Mouse (Mus musculus): ENCODE data around the gene Gm49388. TPM values are rescaled to one million over a fixed set of nuclear protein-coding genes. Genes with fewer than 3 reads are reported as not detected.
A peak's percentile ranks its signal among the peaks of the same experiment; 100 is the strongest.

The Gm49388 gene
- polyA plus RNA-seq, 1 experiment: not detected

GRCm38 (mm10) chr7:127840886-127841285 is 55.5 kb downstream of the Gm49388 start:
- WGBS: 2% methylated on average over 15 of the region's 15 CpGs
- TF ChIP-seq POLR2A (IDR thresholded peaks at IDR 0.05; ENCODE audit: low read depth, low read length): no peak
- no peak for TF ChIP-seq CTCF (conservative IDR thresholded peaks at IDR 0.05; ENCODE audit: insufficient read depth, insufficient read length, low read depth, low read length)
- peak overlapping the region; percentile 94 for H3K27ac ChIP-seq (ENCODE audit: insufficient read depth, low read depth, low read length)
- H3K36me3 ChIP-seq (ENCODE audit: control insufficient read depth, insufficient read depth, low read length): no peaks in the 10 kb centered on the region
- no peaks in the 10 kb centered on the region for H3K27me3 ChIP-seq (replicated peaks; ENCODE audit: control insufficient read depth, insufficient read depth, low read length)
- no peak for DNase-seq
- H3K4me3 ChIP-seq (ENCODE audit: insufficient read depth, low read depth, low read length): peak overlapping the region; percentile 89
- peaks cover 4% of the 10 kb centered on the region; the same call in 1 of the 2 replicates for H3K4me1 ChIP-seq (ENCODE audit: control insufficient read depth, insufficient read depth, low read length)

- H3K36me3 ChIP-seq (ENCODE audit: control insufficient read depth, insufficient read depth, low read length): no peaks in the 10 kb centered on the region
- TF ChIP-seq CTCF (conservative IDR thresholded peaks at IDR 0.05; ENCODE audit: insufficient read depth, insufficient read length, low read depth, low read length) (no peak), POLR2A (IDR thresholded peaks at IDR 0.05; ENCODE audit: low read depth, low read length) (peak; percentile 46)
- peak overlapping the region; percentile 89 for H3K4me3 ChIP-seq (ENCODE audit: insufficient read depth, low read depth, low read length)
- H3K27me3 ChIP-seq (replicated peaks; ENCODE audit: control insufficient read depth, insufficient read depth, low read length): no peaks in the 10 kb centered on the region
- under 1% methylated on average over 46 of the region's 46 CpGs for WGBS
- H3K27ac ChIP-seq (ENCODE audit: insufficient read depth, low read depth, low read length): peak overlapping the region; percentile 94
- peak; percentile 96 for DNase-seq
- peaks cover 4% of the 10 kb centered on the region; the same call in 1 of the 2 replicates for H3K4me1 ChIP-seq (ENCODE audit: control insufficient read depth, insufficient read depth, low read length)
These were observed 56.1 kb downstream of the Gm49388 start for GRCm38 (mm10) chr7:127841340-127842000.

DNA sequence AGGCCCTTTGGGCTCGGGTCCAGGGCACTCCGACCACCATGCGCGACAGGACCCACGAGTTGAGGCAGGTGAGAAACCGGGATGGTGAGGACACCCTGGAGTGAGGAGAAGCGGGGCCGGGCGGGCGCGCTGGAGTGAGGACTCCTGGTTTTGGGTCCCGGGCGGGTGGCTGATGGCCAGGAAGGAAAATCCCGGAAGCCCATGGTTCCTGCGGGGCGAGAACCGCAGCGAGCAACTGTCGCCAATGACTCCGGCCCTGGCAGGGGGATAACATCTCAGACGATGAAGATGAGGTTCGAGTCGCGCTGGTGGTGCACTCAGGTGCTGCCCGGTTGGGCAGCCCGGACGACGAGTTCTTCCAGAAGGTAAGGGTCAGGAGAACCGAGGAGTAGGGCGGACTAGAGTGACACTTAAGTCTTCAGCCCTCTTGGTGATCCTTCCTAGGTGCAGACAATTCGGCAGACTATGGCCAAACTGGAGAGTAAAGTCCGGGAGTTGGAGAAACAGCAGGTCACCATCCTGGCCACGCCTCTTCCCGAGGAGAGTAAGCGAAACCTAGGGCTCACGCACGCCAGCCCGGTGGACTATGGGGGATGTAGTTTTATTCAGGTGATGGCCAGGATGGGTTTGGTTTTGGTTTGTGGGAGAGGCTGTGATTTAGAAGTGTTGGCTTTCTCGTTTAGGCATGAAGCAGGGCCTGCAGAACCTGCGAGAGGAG is 56.8 kb downstream of the Gm49388 start:
- peak overlapping the region; percentile 89 for H3K4me3 ChIP-seq (ENCODE audit: insufficient read depth, low read depth, low read length)
- no peaks in the 10 kb centered on the region for H3K27me3 ChIP-seq (replicated peaks; ENCODE audit: control insufficient read depth, insufficient read depth, low read length)
- under 1% methylated on average over 40 of the region's 40 CpGs for WGBS
- H3K36me3 ChIP-seq (ENCODE audit: control insufficient read depth, insufficient read depth, low read length): no peaks in the 10 kb centered on the region
- peak; percentile 93 for DNase-seq
- H3K4me1 ChIP-seq (ENCODE audit: control insufficient read depth, insufficient read depth, low read length): peaks cover 4% of the 10 kb centered on the region; the same call in 1 of the 2 replicates
- TF ChIP-seq POLR2A (IDR thresholded peaks at IDR 0.05; ENCODE audit: low read depth, low read length) (peak; percentile 78), CTCF (conservative IDR thresholded peaks at IDR 0.05; ENCODE audit: insufficient read depth, insufficient read length, low read depth, low read length) (no peak)
- H3K27ac ChIP-seq (ENCODE audit: insufficient read depth, low read depth, low read length): peak overlapping the region; percentile 94

DNA sequence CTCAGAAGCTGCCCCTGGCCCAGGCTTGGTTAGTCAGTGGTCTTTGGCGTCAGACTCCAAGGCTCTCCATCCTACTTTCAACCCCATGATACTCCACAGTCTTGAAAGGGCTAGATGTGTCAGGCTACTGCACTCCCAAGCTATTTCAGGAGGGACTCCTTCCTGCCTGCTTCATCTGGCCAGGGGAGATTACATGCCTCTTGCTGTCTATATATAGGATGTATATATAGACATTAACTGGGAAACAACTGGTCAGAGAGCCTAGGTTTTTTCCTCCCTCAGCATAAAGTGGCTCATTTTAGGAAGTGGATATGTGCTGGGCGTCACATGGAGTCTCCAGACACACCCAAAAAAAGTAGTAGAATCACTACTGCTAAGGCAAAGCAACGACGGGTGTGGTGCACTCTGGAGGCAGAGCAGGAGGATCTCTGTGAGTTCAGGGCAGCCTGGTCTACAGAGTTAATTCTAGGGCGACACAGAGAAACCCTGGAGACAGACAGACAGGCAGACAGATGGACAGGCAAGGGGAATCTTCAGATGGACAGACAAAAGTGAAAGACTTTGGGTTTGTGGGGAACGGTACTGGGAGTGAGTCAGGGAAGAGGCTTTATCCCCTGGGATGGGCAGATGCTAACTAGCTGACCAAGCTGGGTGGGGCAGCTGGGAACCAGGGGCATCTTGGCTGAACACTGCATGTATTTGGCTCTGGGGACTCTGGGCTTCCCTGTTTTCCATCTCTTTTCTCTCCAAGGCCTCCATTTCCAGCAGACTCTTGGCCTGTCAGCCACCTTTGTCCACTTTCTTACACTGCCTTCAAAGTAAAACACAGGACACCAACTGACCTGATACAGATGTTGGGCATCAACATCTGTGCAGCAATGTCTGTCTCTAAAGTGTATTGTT is 64.8 kb downstream of the Gm49388 start:
- TF ChIP-seq CTCF (conservative IDR thresholded peaks at IDR 0.05; ENCODE audit: insufficient read depth, insufficient read length, low read depth, low read length) (no peak), POLR2A (IDR thresholded peaks at IDR 0.05; ENCODE audit: low read depth, low read length) (no peak)
- no peaks in the 10 kb centered on the region for H3K27me3 ChIP-seq (replicated peaks; ENCODE audit: control insufficient read depth, insufficient read depth, low read length)
- WGBS: 86% methylated on average over 6 of the region's 6 CpGs
- H3K27ac ChIP-seq (ENCODE audit: insufficient read depth, low read depth, low read length): no peak overlapping the region
- no peaks in the 10 kb centered on the region for H3K36me3 ChIP-seq (ENCODE audit: control insufficient read depth, insufficient read depth, low read length)
- no peak overlapping the region for H3K4me3 ChIP-seq (ENCODE audit: insufficient read depth, low read depth, low read length)
- H3K4me1 ChIP-seq (ENCODE audit: control insufficient read depth, insufficient read depth, low read length): no peaks in the 10 kb centered on the region
- no peak for DNase-seq

- no peak for TF ChIP-seq CTCF (conservative IDR thresholded peaks at IDR 0.05; ENCODE audit: insufficient read depth, insufficient read length, low read depth, low read length)
- TF ChIP-seq POLR2A (IDR thresholded peaks at IDR 0.05; ENCODE audit: low read depth, low read length): no peak
- H3K4me3 ChIP-seq (ENCODE audit: insufficient read depth, low read depth, low read length): no peak overlapping the region
- H3K36me3 ChIP-seq (ENCODE audit: control insufficient read depth, insufficient read depth, low read length): no peaks in the 10 kb centered on the region
- 39% methylated on average over 5 of the region's 5 CpGs for WGBS
- no peaks in the 10 kb centered on the region for H3K4me1 ChIP-seq (ENCODE audit: control insufficient read depth, insufficient read depth, low read length)
- no peak overlapping the region for H3K27ac ChIP-seq (ENCODE audit: insufficient read depth, low read depth, low read length)
- no peaks in the 10 kb centered on the region for H3K27me3 ChIP-seq (replicated peaks; ENCODE audit: control insufficient read depth, insufficient read depth, low read length)
- DNase-seq: no peak
These were observed 65.5 kb downstream of the Gm49388 start for GRCm38 (mm10) chr7:127850906-127851305.

Other genes starting within 250 kb of the Gm49388 start
- gene Tmem265, start 224.2 kb upstream of the Gm49388 start, polyA plus RNA-seq (2012; rRNA removed): not detected in 2 replicates
- gene Phkg2, start 212.3 kb upstream of the Gm49388 start, polyA plus RNA-seq (2012; rRNA removed): 53.6 and 65.6 TPM in 2 replicates
- gene Ccdc189, start 197.0 kb upstream of the Gm49388 start, polyA plus RNA-seq (2012; rRNA removed): 17.1 and 18.6 TPM in 2 replicates
- 24.7 and 25.7 TPM in 2 replicates for gene Rnf40, start 196.8 kb upstream of the Gm49388 start, polyA plus RNA-seq (2012; rRNA removed)
- gene Zfp629, start 169.8 kb upstream of the Gm49388 start, polyA plus RNA-seq (2012; rRNA removed): 12.3 and 16.9 TPM in 2 replicates
- 24.5 and 25.9 TPM in 2 replicates for gene Bcl7c, start 76.7 kb upstream of the Gm49388 start, polyA plus RNA-seq (2012; rRNA removed)
- gene Ctf1, start 72.9 kb upstream of the Gm49388 start, polyA plus RNA-seq (2012; rRNA removed): 19.4 and 20.6 TPM in 2 replicates
- gene Ctf2, start 53.4 kb upstream of the Gm49388 start, polyA plus RNA-seq (2012; rRNA removed): not detected in 2 replicates
- gene Fbxl19, start 41.1 kb upstream of the Gm49388 start, polyA plus RNA-seq (2012; rRNA removed): 14.6 and 20.8 TPM in 2 replicates
- 28.2 and 34.6 TPM in 2 replicates for gene Orai3, start 15.8 kb upstream of the Gm49388 start, polyA plus RNA-seq (2012; rRNA removed)
- 8.8 and 10.9 TPM in 2 replicates for gene Setd1a, start 8.9 kb upstream of the Gm49388 start, polyA plus RNA-seq (2012; rRNA removed)
- 45.0 and 49.3 TPM in 2 replicates for gene Hsd3b7, start 15.0 kb downstream of the Gm49388 start, polyA plus RNA-seq (2012; rRNA removed)
- 60.7 and 66.5 TPM in 2 replicates for gene Stx4a, start 38.7 kb downstream of the Gm49388 start, polyA plus RNA-seq (2012; rRNA removed)
- gene Stx1b, start 38.9 kb downstream of the Gm49388 start, polyA plus RNA-seq (2012; rRNA removed): 2.3 and 2.4 TPM in 2 replicates
- gene Zfp646, start 90.6 kb downstream of the Gm49388 start, polyA plus RNA-seq (2012; rRNA removed): 11.9 and 14.3 TPM in 2 replicates
- 4.2 and 4.3 TPM in 2 replicates for gene Zfp668, start 91.2 kb downstream of the Gm49388 start, polyA plus RNA-seq (2012; rRNA removed)
- gene Prss53, start 105.4 kb downstream of the Gm49388 start, polyA plus RNA-seq (2012; rRNA removed): 5.1 and 7.5 TPM in 2 replicates
- gene Gm21974, start 109.8 kb downstream of the Gm49388 start, polyA plus RNA-seq (2012; rRNA removed): not detected in 2 replicates
- 289 and 293 TPM in 2 replicates for gene Vkorc1, start 110.0 kb downstream of the Gm49388 start, polyA plus RNA-seq (2012; rRNA removed)
- gene Bckdk, start 118.5 kb downstream of the Gm49388 start, polyA plus RNA-seq (2012; rRNA removed): 148 and 163 TPM in 2 replicates
- 11.8 and 12.2 TPM in 2 replicates for gene Kat8, start 126.9 kb downstream of the Gm49388 start, polyA plus RNA-seq (2012; rRNA removed)
- 745 and 858 TPM in 2 replicates for gene Prss8, start 144.5 kb downstream of the Gm49388 start, polyA plus RNA-seq (2012; rRNA removed)
- gene Prss36, start 161.1 kb downstream of the Gm49388 start, polyA plus RNA-seq (2012; rRNA removed): 21.9 and 28.4 TPM in 2 replicates
- 183 and 196 TPM in 2 replicates for gene Fus, start 181.8 kb downstream of the Gm49388 start, polyA plus RNA-seq (2012; rRNA removed)
- gene Pycard, start 208.3 kb downstream of the Gm49388 start, polyA plus RNA-seq (2012; rRNA removed): 52.8 and 60.0 TPM in 2 replicates
- gene Trim72, start 218.3 kb downstream of the Gm49388 start, polyA plus RNA-seq (2012; rRNA removed): 0.29 and 2.8 TPM in 2 replicates